Mouse (Mus musculus) frontal cortex, postnatal 10 days (tissue): ENCODE measurements around the gene Zfp108.
"Not testable (repeated sequence)": the region's sequence is repeated elsewhere in the genome, so short reads cannot be mapped to it uniquely, and the experiment has no call there.

Experiments
- DNase-seq, 2 experiments: peaks; one replicate each; pipeline ENCODE4 v3.0.0; 2022; ENCODE audit warnings: low spot score in 2 of 2, mixed read lengths in 1 of 2

Zfp108 gene

DNA sequence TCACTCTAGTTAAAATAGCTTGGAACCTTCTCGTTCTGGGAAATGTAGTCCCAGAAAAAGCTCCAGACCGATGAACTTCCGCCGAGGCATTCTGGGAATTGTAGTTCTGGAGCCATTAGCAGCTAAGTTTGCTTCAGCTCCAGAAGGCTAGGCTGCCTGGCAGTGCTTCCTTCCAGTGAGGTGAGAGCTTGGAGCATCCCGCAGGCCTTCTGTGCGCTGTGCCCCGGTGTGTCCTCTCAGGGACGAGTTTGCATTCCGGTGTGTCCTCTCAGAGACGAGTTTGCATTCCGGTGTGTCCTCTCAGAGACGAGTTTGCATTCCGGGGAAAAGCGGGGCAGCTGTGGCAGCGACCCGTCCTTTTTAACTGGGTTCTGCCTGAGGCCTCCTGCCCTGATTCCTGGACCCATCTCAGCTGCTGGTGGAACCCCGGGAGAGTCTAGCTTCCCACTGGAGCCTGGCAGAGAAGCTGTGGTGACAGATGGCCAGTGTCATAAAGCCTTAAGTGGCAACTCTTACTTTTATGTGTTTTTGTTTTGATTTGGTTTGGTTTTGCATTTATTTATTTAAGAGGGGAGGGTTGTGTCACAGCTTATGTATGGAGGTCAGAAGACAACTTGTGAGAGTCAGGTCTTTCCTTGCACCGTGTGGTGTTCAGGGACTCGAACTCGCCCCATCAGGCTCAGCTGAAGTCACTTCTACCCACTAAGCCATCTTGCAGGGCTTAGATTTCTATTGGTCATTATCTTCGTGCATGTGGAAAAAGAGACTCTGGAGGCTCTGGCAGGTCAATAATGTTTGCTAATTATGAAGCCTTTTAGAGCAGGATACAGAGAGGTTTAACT lies at the start of gene Zfp108:
TSS of gene Zfp108 (plus strand) at position 162 of the 842 bp plus-strand sequence.
- peak; percentile 72 to 84 for DNase-seq

DNA sequence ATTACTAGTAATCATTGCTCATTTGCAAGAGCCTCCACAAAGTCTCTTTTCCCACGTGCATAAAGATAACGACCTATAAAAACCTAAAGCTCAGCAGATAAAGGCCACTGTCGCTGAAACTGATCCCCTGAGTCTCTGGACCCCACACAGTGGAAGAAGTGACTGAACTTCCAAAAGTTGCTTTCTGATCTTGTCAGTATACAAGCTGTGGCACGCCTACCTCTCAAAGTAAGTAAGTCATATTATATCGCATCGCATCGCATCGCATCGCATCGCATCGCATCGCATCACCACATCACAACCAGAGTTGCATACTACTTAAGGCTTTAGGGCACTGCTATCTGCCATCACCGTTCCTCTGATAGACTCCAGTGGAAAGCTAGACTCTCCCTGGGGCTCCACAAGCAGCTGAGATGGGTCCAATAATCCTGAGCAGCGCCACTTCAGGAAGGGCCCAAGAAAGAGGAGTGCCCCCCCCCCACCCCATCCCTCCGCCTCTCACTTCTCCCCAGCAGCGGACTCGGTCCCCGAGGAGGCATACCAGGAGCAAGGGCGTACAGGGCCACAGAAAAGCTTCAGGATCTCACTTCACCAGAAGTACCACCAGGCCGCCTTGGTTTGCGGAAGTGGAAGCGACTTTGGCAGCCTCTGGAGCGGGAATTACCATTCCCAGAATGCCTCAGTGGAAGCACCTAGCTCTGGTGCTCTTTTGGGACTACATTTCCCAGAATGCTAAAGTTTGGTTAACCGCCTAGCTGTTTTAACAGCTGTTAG lies 46.9 kb upstream of the Zfp108 start:
- peak; percentile 40 to 60 for DNase-seq

DNA sequence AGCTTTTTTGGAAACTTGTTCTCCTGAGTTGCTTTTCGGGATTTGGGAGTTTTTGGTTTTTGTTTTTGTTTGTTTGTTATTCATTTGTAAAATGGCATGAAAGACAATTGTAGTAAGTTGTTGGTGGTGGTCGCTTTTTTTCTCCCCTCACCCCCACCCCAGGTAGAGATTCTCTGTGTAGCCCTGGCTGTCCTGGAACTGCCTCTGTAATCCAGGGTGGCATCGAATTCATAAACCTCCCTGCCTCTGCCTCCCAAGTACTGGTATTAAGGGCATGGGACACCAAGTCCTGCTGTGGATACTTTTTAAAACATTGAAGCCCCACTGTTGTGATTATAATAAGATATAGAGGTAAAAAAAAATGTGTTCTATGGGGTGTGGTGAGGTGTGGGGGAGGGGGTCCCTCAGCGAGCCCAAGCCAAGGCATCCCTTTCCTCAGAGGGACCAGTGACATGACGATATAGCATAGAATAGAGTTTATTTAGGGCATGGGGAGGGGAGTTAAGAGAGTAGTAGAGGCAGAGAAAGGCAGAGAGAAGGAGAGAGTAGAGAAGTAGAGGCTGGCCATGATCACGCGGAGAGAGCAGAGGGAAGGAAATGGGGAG lies 46.2 kb upstream of the Zfp108 start:
- DNase-seq, result no peak

DNA sequence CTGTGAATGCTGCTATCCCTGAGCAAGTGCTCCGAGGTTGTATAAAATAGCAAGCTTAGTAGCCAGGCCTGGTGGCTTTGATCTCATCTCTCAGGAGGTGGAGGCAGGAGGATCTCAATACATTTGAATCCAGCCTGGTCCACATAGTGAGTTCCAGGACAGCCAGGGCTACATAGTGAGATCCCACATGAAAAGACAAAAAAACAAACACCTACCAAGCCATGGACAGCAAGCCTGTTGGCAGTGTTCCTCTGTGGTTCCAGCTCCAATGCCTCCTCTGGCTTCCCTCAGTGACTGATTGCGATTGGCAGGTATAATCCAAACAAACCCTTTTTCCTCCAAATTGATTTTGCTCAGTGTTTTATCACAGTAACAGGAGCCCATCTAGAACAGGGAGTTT lies 44.3 kb upstream of the Zfp108 start:
- DNase-seq, result no peak

DNA sequence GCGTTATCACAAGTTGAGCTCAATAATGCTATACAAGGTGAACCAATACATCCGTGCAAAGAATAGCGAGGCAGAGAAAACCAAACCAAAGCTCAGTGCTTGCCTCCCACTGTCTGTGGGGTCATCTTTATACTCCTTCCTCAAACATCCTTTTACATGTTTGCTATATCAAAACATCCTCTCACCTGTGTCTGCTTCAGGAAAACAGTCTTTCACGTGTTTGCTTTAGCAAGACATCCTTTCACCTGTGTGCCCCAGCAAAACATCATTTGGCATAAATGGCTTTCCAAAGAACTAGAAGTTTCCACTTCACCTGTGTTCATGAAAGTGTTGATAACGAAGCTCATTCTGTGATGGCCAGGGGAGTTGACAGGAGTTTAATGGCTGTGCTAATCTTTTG lies 43.3 kb upstream of the Zfp108 start, which contains the start of gene Zfp111:
TSS of gene Zfp111 (minus strand) at position 101 of the 400 bp plus-strand sequence.
- no peak for DNase-seq

DNA sequence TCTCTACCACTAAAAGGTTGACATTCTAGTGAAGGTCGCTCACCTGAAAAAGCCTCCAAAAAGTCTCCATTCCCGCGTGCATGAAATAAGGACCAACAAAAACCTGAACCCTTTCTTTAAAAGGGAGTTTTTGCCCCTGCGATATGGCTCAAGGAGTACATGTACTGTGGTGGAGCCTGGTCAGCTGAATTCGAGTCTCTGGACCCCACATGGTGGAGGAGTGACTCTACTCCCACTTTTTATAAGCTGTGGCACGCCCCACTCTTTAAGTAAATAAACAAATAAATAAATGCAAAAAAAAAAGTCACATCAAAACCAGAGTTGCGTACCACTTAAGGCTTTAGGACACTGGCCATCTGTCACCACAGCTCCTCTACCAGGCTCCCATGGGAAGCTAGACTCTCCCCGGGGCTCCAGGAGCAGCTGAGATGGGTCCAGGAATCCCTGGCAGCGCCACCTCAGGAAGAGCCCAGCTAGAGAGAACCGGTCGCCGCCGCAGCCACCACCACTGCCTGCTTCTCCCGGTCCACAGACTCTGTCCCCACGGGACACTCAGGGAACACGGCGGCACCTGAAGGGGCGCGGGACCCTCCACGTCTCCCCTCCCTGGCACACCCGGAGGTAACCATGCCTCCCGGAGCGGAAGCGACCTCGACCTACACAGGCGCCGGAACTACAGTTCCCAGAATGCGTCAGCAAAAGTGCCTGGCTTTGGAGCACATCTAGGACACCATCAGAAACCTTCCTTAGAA lies 17.4 kb upstream of the Zfp108 start, which contains the start of gene Zfp109:
TSS of gene Zfp109 (minus strand) at position 521 of the 752 bp plus-strand sequence.
- DNase-seq, result peak; percentile 26 to 71

DNA sequence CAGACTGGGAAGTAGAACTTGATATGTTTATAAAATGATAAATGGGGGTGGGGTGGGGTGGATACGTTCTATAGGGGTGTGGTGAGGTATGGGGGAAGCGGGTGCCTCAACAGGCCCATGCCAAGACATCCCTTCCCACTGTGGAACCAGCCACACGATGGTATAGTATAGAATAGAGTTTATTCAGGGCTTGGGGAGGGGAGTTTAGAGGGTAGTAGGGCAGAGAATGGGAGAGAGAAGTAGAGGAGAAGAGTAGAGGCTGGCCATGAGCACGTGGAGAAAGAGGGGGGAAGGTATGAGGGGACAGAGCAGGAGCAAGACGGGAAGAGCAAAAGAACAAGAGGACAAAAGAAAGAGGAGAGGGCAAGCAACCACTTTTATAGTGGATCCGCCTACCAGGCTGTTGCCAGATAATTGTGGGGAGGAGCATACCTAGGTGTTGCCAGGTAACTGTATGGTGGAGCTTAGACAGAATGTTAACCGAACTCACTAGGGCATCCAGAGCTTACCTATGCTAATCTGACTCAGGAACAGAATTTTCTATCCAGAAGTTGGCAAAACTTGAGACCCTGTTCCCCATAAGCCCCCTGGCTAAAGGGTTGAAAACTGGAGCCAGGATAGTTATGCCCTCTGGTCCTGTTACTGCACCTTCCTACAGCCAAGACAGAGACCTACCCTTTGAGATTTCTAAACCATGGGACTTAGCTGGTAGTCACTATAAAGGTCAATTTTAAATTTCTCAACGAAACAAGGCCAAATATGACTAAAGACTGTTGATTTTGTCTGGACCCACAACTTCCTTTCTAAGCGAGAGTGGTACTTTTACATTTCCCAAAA lies 597 bp upstream of the Zfp108 start:
- peak in 1 of 2 experiments; percentile 1 for DNase-seq

DNA sequence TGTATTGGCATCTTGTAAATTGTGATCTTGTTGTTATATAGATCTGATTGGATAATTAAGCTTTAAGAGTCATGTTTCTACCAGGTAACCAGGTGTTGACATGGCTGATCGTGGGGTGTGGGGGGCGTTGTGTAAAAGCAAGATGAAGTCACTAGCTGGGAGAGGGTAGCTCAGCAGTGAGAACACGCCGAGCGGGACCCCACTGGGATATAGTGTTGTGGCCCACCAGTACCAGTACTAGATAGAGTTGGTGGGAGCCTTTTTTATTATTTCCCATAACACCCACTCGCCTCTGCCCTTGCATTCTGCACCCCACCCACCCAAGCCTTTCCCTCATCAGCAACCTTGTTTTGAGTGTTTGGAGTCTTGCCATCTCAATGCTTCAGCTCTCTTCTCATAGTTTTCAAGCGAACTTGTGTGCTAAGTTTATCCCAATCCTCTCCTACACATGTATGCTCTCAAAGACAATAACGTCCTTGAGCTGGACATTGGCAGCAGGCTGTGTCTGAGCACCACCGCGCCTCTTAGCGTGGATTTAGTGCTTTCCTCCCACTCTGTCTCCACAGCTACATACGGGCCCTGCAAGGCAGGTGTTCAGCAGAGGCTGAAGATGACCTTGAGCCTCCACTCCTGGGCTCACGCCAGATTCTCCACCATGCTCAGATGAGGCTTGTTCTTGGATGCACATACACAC lies 4.9 kb downstream of the Zfp108 start:
- no peak for DNase-seq

DNA sequence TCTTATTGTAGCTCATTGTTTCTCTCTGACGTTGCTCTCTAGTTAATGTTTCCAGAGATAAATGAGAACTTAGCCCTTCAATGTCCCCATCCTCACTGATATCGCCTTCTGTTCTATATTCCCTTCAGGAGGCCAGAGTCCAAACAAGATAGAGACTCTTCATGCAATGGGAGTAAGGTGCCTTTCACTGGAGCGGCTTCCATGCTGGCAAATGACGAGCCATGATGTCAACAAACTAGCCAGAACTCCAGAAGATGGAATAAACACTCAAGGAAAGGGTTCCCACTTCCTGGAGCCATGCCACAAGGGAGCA lies 5.4 kb downstream of the Zfp108 start:
- DNase-seq, result no peak

DNA sequence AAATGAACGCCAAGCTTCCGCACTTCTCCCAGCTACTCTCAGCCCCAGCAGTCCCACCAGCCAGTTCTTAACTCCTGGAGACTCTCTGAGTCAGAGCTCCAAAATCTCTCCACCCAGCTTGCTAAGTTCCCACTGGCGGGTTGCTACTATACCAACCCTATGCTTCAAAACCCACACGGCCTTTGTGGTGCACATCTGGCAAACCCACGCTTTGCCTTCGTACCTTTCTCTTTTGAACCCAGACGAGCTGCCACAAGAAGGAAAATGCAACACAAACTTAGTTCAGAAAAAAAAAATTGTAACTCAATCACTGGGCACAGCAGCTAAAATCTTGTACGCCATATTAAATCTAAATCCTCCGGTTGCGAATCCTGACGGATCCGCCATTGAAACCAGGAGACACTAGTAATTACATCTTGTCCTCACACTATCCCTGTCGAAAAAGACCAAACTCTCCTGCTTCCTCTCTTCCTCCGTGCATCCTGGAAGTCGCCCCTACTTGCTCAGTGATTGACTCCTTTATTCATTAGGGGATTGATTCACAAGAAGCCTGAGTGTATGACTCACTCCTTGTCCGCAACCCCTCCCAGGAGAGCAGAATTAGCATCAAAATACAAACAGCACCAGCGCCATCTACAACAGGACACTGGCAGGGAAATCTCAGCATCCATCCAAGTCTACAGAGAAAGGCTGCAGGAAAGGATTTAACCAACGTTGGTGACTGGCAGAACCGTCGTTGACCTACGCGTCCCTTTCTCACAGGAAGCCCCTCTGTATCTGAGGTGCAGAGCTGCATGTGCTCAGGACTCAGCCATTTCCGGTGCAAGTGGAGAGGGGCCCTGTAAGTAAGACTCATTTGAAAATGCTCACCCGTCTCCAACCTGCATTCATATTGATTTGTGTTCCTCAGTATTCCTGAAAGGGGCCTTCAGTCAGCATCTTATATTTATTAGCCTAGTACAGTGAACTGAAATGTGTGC lies 13.9 kb downstream of the Zfp108 start:
- no peak for DNase-seq

DNA sequence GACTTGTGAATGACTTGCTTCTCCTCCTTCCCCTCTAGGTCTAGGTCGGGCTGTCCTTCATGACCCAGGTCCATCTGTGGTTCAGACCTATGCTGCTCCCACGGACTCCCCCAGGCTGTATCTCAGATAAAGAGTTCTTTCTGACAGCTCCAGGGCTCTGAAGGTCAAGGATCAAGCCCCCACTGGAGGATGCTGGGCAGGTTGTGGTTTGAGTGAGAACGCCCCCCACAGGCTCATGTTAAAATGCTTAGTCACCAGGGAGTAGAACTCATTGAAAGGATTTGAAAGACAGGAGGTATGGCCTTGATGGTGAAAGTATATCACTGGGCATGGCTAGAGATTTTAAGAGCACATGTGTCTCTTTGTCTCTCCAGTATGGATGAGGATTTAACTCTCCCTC lies 14.7 kb downstream of the Zfp108 start:
- no peak for DNase-seq

DNA sequence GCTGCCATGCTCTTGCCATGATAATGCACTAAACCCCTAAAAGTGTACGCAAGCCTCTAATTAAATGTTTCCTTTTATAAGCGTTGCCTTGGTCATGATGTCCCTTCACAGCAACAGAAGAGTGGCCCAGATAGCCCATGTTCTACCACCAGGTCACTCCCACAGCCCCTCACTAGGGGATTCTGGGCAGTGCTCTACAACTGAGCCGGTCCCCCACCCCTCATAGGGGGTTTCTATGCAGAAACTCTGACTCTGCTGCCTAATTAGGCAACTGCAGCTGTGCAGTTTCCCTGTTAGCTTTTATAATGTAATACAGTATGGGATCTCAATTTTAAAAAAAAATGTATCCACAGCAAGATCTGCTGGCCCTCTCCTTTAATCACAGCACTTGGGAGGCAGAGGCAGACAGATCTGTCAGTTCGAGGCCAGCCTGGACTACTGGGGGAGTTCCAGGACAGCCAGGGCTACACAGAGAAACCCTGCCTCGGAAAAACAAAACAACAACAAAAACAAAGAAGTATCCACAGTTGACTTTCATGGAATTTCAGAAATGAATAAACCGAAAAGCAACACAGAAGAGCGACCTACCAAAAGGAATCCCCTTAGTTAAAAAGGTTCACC lies 15.2 kb downstream of the Zfp108 start:
- DNase-seq, result no peak

DNA sequence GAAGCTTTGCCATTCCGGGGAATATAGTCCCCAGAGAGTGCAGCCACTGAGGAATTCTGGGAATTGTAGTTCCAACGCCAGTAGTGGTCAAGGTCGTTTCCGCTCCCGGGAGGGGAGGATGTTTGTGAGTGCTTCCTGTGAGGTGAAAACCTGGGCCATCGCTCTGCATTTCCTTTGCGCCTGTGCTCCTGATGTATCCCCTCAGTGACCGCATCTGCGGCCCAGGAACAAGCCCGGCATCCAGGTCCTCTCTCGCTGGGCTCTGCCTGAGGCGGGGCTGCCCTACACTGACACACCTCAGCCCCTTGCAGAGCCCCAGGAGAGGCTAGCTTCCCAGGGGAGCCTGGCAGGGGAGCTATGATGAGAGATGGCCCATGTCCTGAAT lies 15.7 kb downstream of the Zfp108 start, which contains the start of gene Zfp93:
TSS of gene Zfp93 (plus strand) at position 133 of the 385 bp plus-strand sequence.
- peak; percentile 67 to 78 for DNase-seq

DNA sequence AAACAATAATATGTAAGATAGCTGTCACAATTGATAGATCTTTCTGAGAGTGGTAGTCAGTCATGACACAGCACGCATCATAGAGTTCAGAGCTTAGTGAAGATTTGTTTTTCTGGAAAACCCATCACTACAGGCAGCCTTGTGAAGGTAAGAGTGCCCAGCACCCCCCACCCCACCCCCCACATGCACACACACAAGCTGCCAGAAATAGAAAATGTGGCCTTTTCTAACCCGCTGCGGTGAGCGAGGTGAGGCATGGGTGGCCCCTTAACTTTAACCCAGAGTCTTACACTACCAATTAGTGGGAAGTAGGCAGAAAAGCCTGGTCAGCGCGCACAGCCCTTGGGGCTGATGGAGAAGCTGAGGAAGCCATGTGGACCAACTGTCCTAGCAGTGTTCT lies 16.6 kb downstream of the Zfp108 start:
- no peak for DNase-seq

DNA sequence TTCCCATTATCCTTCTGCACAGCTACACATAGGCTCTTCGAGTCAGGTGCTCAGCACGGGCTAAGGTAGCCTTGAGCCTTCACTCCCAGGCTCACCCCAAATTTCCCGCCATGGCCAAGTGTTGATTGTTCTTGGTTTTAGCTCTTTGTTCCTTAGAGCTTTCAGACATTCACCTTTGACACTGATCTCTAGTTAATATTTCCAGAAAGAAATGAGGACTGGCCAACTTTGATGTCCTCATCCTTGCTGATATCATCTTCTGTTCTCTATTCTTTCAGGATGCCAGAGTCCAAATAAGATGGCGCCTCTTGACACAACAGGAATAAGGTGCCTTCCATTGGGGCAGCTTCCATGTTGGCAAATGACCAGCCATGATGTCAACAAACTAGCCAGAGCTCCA lies 19.9 kb downstream of the Zfp108 start:
- no peak for DNase-seq

DNA sequence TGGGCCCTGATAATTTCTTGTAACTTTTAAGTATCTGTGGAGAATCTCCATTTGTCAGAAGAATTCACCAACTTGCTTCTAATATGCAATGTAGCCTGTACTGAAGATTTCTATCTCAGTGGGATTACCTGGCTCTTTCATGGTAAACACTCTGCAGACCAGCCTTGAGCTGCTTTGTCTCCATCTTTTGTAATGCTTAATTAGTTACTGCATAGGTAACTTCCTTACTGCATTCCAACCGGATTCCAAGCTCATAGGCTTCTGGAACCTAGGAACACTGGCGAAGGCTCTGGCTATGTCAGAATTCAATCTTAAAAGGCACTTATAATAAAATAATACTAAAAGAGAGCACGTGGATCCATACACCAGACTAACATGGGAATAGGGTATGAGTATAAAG lies 24.2 kb downstream of the Zfp108 start:
- DNase-seq, result not testable (repeated sequence)

DNA sequence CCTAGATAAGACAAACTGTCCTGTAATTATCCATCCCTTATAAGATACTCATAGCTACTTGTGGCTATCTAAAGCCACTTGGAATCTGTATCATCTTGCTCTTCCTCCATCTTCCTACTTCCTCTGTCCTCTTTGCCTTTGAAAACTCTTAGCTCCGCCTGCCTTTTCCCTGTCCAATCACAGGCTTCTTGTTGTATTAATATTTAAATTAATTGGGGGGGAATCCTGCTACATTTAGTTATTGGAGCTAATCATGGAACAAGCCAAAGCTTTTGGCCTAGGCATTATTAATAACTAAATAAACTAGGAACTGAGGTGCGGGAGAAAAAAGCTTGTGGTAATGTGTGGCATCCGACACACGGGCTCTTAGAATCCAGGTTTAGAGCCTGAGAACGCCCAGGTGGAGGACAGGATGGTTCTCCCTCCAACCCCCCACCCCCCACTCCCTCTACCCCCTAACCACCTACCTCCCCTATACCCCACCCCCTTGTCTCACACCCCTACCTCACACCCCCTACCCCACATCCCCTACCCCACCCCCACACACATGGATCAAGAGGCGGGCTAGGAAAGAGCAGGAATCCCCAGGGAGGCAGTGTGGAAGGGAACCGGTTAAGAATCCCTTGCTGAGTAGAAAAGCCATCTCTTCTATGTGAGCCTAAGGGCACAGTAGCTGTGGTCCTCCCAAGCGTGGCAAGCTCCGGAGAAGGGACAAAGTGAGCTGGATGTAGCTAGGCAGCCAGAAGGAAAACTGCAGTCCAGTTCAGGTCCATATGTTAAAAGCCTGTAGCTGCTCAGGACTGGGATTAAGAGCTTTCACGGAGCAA lies 25.6 kb downstream of the Zfp108 start:
- no peak for DNase-seq

DNA sequence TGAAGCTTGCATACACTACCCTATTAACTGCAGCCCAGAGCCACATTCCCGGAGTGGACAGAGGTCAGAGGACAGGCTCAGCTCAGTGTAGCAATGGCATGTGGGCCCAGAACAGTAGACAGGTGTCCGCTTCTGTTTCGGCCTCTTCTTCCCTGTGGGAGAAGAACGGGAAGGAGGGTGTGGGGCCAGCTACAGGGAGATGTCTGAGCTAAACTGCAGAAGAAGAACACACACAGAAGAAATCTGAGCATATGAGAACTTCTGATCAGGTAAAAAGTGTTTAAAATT lies 26.2 kb downstream of the Zfp108 start:
- no peak for DNase-seq
